Mouse (Mus musculus): ENCODE results near the gene Kif14. TPM values are rescaled to one million over a fixed set of nuclear protein-coding genes. Genes with fewer than 3 reads are reported as not detected.
A peak's percentile ranks its signal among the peaks of the same experiment; 100 is the strongest.

Kif14 gene
- polyA plus RNA-seq, 1 experiment from 2014 or later: 0.50 TPM

GRCm38 (mm10) chr1:136452421-136452820 lies 13.7 kb upstream of the Kif14 start:
- Histone ChIP-seq H3K9me3 (ENCODE audit: control insufficient read depth) (no peaks in the 10 kb centered on the region), H3K27ac (ENCODE audit: low read depth, low read length) (no peak overlapping the region), H3K36me3 (ENCODE audit: control insufficient read depth, insufficient read depth) (no peaks in the 10 kb centered on the region), H3K4me2 (replicated peaks; ENCODE audit: low read depth) (no peak overlapping the region), H3K4me3 (ENCODE audit: low read depth, low read length) (no peak overlapping the region), H3K9ac (ENCODE audit: low read depth, low read length) (no peak overlapping the region), H3K27me3 (replicated peaks; ENCODE audit: control insufficient read depth, insufficient read depth, low read length) (0 out of 2 replicates have a peak, but pooled peaks cover 13% of the 10 kb centered on the region), H3K4me1 (replicated peaks; ENCODE audit: control insufficient read depth, insufficient read depth, low read length) (no peaks in the 10 kb centered on the region)
- no peak for ATAC-seq
- no peak for TF ChIP-seq CTCF (IDR thresholded peaks at IDR 0.05; ENCODE audit: low read depth)
- WGBS: 79% methylated on average over 5 of the region's 5 CpGs

- H3K27ac ChIP-seq (ENCODE audit: low read depth, low read length): no peak overlapping the region
- H3K4me1 ChIP-seq (replicated peaks; ENCODE audit: control insufficient read depth, insufficient read depth, low read length): no peaks in the 10 kb centered on the region
- 0 out of 2 replicates have a peak, but pooled peaks cover 19% of the 10 kb centered on the region for H3K27me3 ChIP-seq (replicated peaks; ENCODE audit: control insufficient read depth, insufficient read depth, low read length)
- H3K4me3 ChIP-seq (ENCODE audit: low read depth, low read length): no peak overlapping the region
- H3K9ac ChIP-seq (ENCODE audit: low read depth, low read length): no peak overlapping the region
- WGBS: 81% methylated on average over 17 of the region's 17 CpGs
- no peak overlapping the region for H3K4me2 ChIP-seq (replicated peaks; ENCODE audit: low read depth)
- no peak for TF ChIP-seq CTCF (IDR thresholded peaks at IDR 0.05; ENCODE audit: low read depth)
- no peaks in the 10 kb centered on the region for H3K9me3 ChIP-seq (ENCODE audit: control insufficient read depth)
- ATAC-seq: no peak
- no peaks in the 10 kb centered on the region for H3K36me3 ChIP-seq (ENCODE audit: control insufficient read depth, insufficient read depth)
Observed at GRCm38 (mm10) chr1:136455756-136456585, 10.2 kb upstream of the Kif14 start.

GRCm38 (mm10) chr1:136456741-136457140 lies 9.4 kb upstream of the Kif14 start:
- no peak for TF ChIP-seq CTCF (IDR thresholded peaks at IDR 0.05; ENCODE audit: low read depth)
- Histone ChIP-seq H3K4me1 (replicated peaks; ENCODE audit: control insufficient read depth, insufficient read depth, low read length) (no peaks in the 10 kb centered on the region), H3K9me3 (ENCODE audit: control insufficient read depth) (no peaks in the 10 kb centered on the region), H3K4me2 (replicated peaks; ENCODE audit: low read depth) (no peak overlapping the region), H3K9ac (ENCODE audit: low read depth, low read length) (no peak overlapping the region), H3K27me3 (replicated peaks; ENCODE audit: control insufficient read depth, insufficient read depth, low read length) (0 out of 2 replicates have a peak, but pooled peaks cover 19% of the 10 kb centered on the region), H3K36me3 (ENCODE audit: control insufficient read depth, insufficient read depth) (no peaks in the 10 kb centered on the region), H3K4me3 (ENCODE audit: low read depth, low read length) (no peak overlapping the region), H3K27ac (ENCODE audit: low read depth, low read length) (no peak overlapping the region)
- 81% methylated on average over 6 of the region's 6 CpGs for WGBS
- no peak for ATAC-seq

- H3K27me3 ChIP-seq (replicated peaks; ENCODE audit: control insufficient read depth, insufficient read depth, low read length): 0 out of 2 replicates have a peak, but pooled peaks cover 16% of the 10 kb centered on the region
- TF ChIP-seq CTCF (IDR thresholded peaks at IDR 0.05; ENCODE audit: low read depth): no peak
Observed at GRCm38 (mm10) chr1:136457403-136457802, 8.7 kb upstream of the Kif14 start.

GRCm38 (mm10) chr1:136458691-136459245 lies 7.4 kb upstream of the Kif14 start:
- H3K9me3 ChIP-seq (ENCODE audit: control insufficient read depth): no peaks in the 10 kb centered on the region
- H3K36me3 ChIP-seq (ENCODE audit: control insufficient read depth, insufficient read depth): no peaks in the 10 kb centered on the region
- H3K27me3 ChIP-seq (replicated peaks; ENCODE audit: control insufficient read depth, insufficient read depth, low read length): 0 out of 2 replicates have a peak, but pooled peaks cover 9% of the 10 kb centered on the region
- no peak overlapping the region for H3K4me3 ChIP-seq (ENCODE audit: low read depth, low read length)
- H3K27ac ChIP-seq (ENCODE audit: low read depth, low read length): no peak overlapping the region
- no peak overlapping the region for H3K9ac ChIP-seq (ENCODE audit: low read depth, low read length)
- no peak overlapping the region for H3K4me2 ChIP-seq (replicated peaks; ENCODE audit: low read depth)
- TF ChIP-seq CTCF (IDR thresholded peaks at IDR 0.05; ENCODE audit: low read depth): peak; percentile 82
- WGBS: 30% methylated on average over 9 of the region's 9 CpGs
- no peak for ATAC-seq
- H3K4me1 ChIP-seq (replicated peaks; ENCODE audit: control insufficient read depth, insufficient read depth, low read length): no peaks in the 10 kb centered on the region

More at GRCm38 (mm10) chr1:136457403-136457802, 8.7 kb upstream of the Kif14 start:
- Histone ChIP-seq H3K9ac (ENCODE audit: low read depth, low read length) (no peak overlapping the region), H3K9me3 (ENCODE audit: control insufficient read depth) (no peaks in the 10 kb centered on the region), H3K4me1 (replicated peaks; ENCODE audit: control insufficient read depth, insufficient read depth, low read length) (no peaks in the 10 kb centered on the region), H3K4me2 (replicated peaks; ENCODE audit: low read depth) (no peak overlapping the region), H3K27ac (ENCODE audit: low read depth, low read length) (no peak overlapping the region), H3K36me3 (ENCODE audit: control insufficient read depth, insufficient read depth) (no peaks in the 10 kb centered on the region), H3K4me3 (ENCODE audit: low read depth, low read length) (no peak overlapping the region)
- WGBS: 71% methylated on average over 4 of the region's 4 CpGs
- ATAC-seq: no peak

GRCm38 (mm10) chr1:136462443-136462842 lies 3.7 kb upstream of the Kif14 start:
- H3K4me1 ChIP-seq (replicated peaks; ENCODE audit: control insufficient read depth, insufficient read depth, low read length): no peaks in the 10 kb centered on the region
- no peak overlapping the region for H3K27ac ChIP-seq (ENCODE audit: low read depth, low read length)
- H3K27me3 ChIP-seq (replicated peaks; ENCODE audit: control insufficient read depth, insufficient read depth, low read length): 0 out of 2 replicates have a peak, but pooled peaks cover 9% of the 10 kb centered on the region
- no peak overlapping the region for H3K9ac ChIP-seq (ENCODE audit: low read depth, low read length)
- no peaks in the 10 kb centered on the region for H3K9me3 ChIP-seq (ENCODE audit: control insufficient read depth)
- ATAC-seq: no peak
- no peak overlapping the region for H3K4me2 ChIP-seq (replicated peaks; ENCODE audit: low read depth)
- WGBS: 69% methylated on average over 10 of the region's 10 CpGs
- no peaks in the 10 kb centered on the region for H3K36me3 ChIP-seq (ENCODE audit: control insufficient read depth, insufficient read depth)
- H3K4me3 ChIP-seq (ENCODE audit: low read depth, low read length): no peak overlapping the region
- TF ChIP-seq CTCF (IDR thresholded peaks at IDR 0.05; ENCODE audit: low read depth): no peak
